Mouse (Mus musculus): ENCODE measurements at regions not wholly inside any gene's neighbourhood (a gene's known extent, or its start where the extent isn't known, plus 50 kb on each side); places are given as distances from the start of the nearest gene placed in this dataset.

- H3K4me1 ChIP-seq (ENCODE audit: control insufficient read depth in 1 of 2, insufficient read depth in 2 of 2, low read length in 2 of 2): no peaks in the 10 kb centered on the region
- TF ChIP-seq POLR2AphosphoS5 (IDR thresholded peaks at IDR 0.05; ENCODE audit: borderline replicate concordance, low read depth, low read length) (no peak), HCFC1 (IDR thresholded peaks at IDR 0.05; ENCODE audit: low read depth, low read length) (no peak), CTCF (IDR thresholded peaks at IDR 0.05 in 2 of 3, conservative IDR thresholded peaks at IDR 0.05 in 1 of 3; ENCODE audit: control insufficient read depth in 1 of 3, insufficient read depth in 1 of 3, low read depth in 2 of 3, low read length in 3 of 3, poor library complexity in 1 of 3, severe bottlenecking in 1 of 3) (no peak), BHLHE40 (IDR thresholded peaks at IDR 0.05; ENCODE audit: borderline replicate concordance, low read depth, low read length) (no peak), MYB (IDR thresholded peaks at IDR 0.05; ENCODE audit: low read depth, low read length) (no peak), JUND (IDR thresholded peaks at IDR 0.05; ENCODE audit: low read depth, low read length) (no peak), POLR2A (IDR thresholded peaks at IDR 0.05; ENCODE audit: control insufficient read depth in 1 of 2, insufficient read depth in 1 of 2, low read depth in 1 of 2, low read length in 2 of 2, poor library complexity in 1 of 2) (no peak), CHD2 (IDR thresholded peaks at IDR 0.05; ENCODE audit: low read length) (no peak), POLR2AphosphoS2 (IDR thresholded peaks at IDR 0.05; ENCODE audit: low read length) (no peak), CHD1 (IDR thresholded peaks at IDR 0.05; ENCODE audit: low read depth, low read length) (no peak), ELF1 (IDR thresholded peaks at IDR 0.05; ENCODE audit: low read depth, low read length) (no peak), NRF1 (IDR thresholded peaks at IDR 0.05; ENCODE audit: insufficient read depth, low read depth, low read length, poor library complexity, severe bottlenecking) (no peak), TBP (IDR thresholded peaks at IDR 0.05; ENCODE audit: low read depth, low read length) (no peak), GATA1 (IDR thresholded peaks at IDR 0.05; ENCODE audit: low read depth, low read length) (no peak), RAD21 (IDR thresholded peaks at IDR 0.05; ENCODE audit: low read depth, low read length) (no peak), ZMIZ1 (IDR thresholded peaks at IDR 0.05; ENCODE audit: low read depth, low read length) (no peak)
- H3K27me3 ChIP-seq (ENCODE audit: control insufficient read depth in 1 of 2, insufficient read depth in 2 of 2, low read length in 2 of 2): no peaks in the 10 kb centered on the region
- no peak overlapping the region for H3K9ac ChIP-seq (ENCODE audit: control insufficient read depth, low read depth, low read length, poor library complexity, severe bottlenecking)
- no peak overlapping the region for H3K4me3 ChIP-seq (ENCODE audit: control insufficient read depth in 1 of 2, insufficient read depth in 1 of 2, low read depth in 2 of 2, low read length in 2 of 2)
- no peak overlapping the region for H3K27ac ChIP-seq (ENCODE audit: control insufficient read depth, low read depth, low read length)
- H3K36me3 ChIP-seq (ENCODE audit: control insufficient read depth in 1 of 2, insufficient read depth in 2 of 2, low read length in 2 of 2): no peaks in the 10 kb centered on the region
- H3K79me2 ChIP-seq (ENCODE audit: control insufficient read depth, insufficient read depth, low read length, poor library complexity): no peaks in the 10 kb centered on the region
- DNase-seq (ENCODE audit: low read depth, low spot score): no peak
- H3K9me3 ChIP-seq (replicated peaks; ENCODE audit: insufficient read depth, low read length): no peaks in the 10 kb centered on the region
These were observed 123.4 kb upstream of the Tbx3 start for GRCm38 (mm10) chr5:119547070-119547469.

- H3K36me3 ChIP-seq (ENCODE audit: control insufficient read depth in 1 of 2, insufficient read depth in 2 of 2, low read length in 2 of 2): no peaks in the 10 kb centered on the region
- TF ChIP-seq JUND (IDR thresholded peaks at IDR 0.05; ENCODE audit: low read depth, low read length) (no peak), KAT2A (conservative IDR thresholded peaks at IDR 0.05; ENCODE audit: low read depth, low read length) (no peak), ZC3H11A (IDR thresholded peaks at IDR 0.05; ENCODE audit: low read depth, low read length) (no peak), RAD21 (IDR thresholded peaks at IDR 0.05; ENCODE audit: low read depth, low read length) (no peak), NRF1 (IDR thresholded peaks at IDR 0.05; ENCODE audit: insufficient read depth, low read depth, low read length, poor library complexity, severe bottlenecking) (no peak), MAX (IDR thresholded peaks at IDR 0.05; ENCODE audit: low read length) (no peak), TCF12 (IDR thresholded peaks at IDR 0.05; ENCODE audit: low read depth, low read length) (no peak), MYB (IDR thresholded peaks at IDR 0.05; ENCODE audit: low read depth, low read length) (no peak), NELFE (IDR thresholded peaks at IDR 0.05; ENCODE audit: low read depth, low read length) (no peak), USF2 (IDR thresholded peaks at IDR 0.05; ENCODE audit: borderline replicate concordance in 1 of 2, insufficient read depth in 1 of 2, low read depth in 1 of 2, low read length in 2 of 2) (no peak), TAL1 (IDR thresholded peaks at IDR 0.05; ENCODE audit: low read length) (no peak), POLR2A (IDR thresholded peaks at IDR 0.05; ENCODE audit: control insufficient read depth in 1 of 2, insufficient read depth in 1 of 2, low read depth in 1 of 2, low read length in 2 of 2, poor library complexity in 1 of 2) (no peak), SIN3A (IDR thresholded peaks at IDR 0.05; ENCODE audit: low read length) (no peak), POLR2AphosphoS2 (IDR thresholded peaks at IDR 0.05; ENCODE audit: low read length) (no peak), MXI1 (IDR thresholded peaks at IDR 0.05; ENCODE audit: low read depth, low read length) (no peak)
- no peaks in the 10 kb centered on the region for H3K79me2 ChIP-seq (ENCODE audit: control insufficient read depth, insufficient read depth, low read length, poor library complexity)
- no peaks in the 10 kb centered on the region for H3K9me3 ChIP-seq (replicated peaks; ENCODE audit: insufficient read depth, low read length)
- H3K4me1 ChIP-seq (ENCODE audit: control insufficient read depth in 1 of 2, insufficient read depth in 2 of 2, low read length in 2 of 2): no peaks in the 10 kb centered on the region
- H3K27me3 ChIP-seq (ENCODE audit: control insufficient read depth in 1 of 2, insufficient read depth in 2 of 2, low read length in 2 of 2): no peaks in the 10 kb centered on the region
- no peak overlapping the region for H3K27ac ChIP-seq (ENCODE audit: control insufficient read depth, low read depth, low read length)
- H3K9ac ChIP-seq (ENCODE audit: control insufficient read depth, low read depth, low read length, poor library complexity, severe bottlenecking): no peak overlapping the region
- H3K4me3 ChIP-seq (ENCODE audit: control insufficient read depth in 1 of 2, insufficient read depth in 1 of 2, low read depth in 2 of 2, low read length in 2 of 2): no peak overlapping the region
- no peak for DNase-seq (ENCODE audit: low read depth, low spot score)
These were observed 119.6 kb upstream of the Tbx3 start for GRCm38 (mm10) chr5:119550916-119551315.
